Mouse (Mus musculus): ENCODE results near the gene Zfp94. TPM values are rescaled to one million over a fixed set of nuclear protein-coding genes. Genes with fewer than 3 reads are reported as not detected.

Zfp94 gene
- polyA plus RNA-seq (2017; shearing (Covaris generic)) = 1.7 TPM

DNA sequence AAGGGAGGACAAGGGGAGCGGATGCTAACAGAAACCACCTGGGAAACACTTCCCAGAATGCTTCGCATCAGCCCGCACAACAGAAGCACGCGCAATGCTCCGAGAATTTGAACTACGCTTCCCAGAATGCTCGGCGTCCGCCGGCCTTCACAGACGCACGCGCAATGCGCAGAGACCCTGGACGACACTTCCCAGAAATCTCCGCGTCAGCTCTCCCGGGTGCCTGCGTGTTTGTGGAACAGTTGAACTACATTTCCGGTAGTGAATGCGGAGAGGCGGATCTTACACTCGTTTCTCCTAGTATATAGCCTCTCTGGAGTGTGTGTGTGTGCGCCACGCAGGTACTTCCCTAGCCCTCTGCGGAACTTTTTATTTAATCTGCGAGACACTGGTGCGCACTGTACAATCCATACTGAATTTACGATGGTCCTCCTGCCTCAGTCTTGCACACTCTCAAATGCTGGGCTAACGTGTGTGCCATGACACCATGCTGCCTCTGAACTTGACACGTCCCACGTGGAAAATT is at the start of gene Zfp94:
Gene Zfp94, minus strand, starts transcription at position 100 of the 526 bp plus-strand sequence.

GRCm38 (mm10) chr7:24348896-24349295 is 32.4 kb upstream of the Zfp94 start, which contains the start of gene Lypd5:
TSS of gene Lypd5 (plus strand) at chr7:24349196.

GRCm38 (mm10) chr7:24333304-24333986 is 17.0 kb upstream of the Zfp94 start, which contains the start of gene Tescl:
TSS of gene Tescl (minus strand) at chr7:24333936.

DNA sequence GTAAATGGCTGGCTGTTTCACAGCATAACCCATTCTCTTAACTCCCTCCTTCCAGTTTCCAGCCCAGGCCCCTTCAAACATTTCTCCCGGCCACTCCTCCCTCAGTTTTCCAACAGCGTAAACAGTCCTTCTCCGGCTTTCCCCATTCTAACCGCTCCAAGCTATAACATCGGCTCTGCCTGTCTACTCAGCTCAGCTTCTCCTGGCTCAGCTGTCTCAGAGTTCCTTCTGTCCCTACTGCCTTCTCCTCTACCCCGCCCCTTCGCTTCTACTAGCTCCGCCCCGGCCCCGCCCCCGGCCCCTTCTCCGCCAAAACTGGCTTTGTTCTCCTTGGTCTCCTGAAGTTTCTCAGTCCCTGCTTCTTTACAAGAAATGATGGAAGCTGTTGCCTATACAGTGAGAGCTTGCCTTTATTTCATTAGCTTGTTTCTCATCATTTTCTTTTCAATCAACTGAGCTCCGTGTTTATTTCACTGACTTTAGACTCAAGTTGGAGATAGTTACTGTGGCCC is 15.6 kb downstream of the Zfp94 start, which contains the start of gene Zfp61:
Gene Zfp61, minus strand, starts transcription at position 462 of the 512 bp plus-strand sequence.

DNA sequence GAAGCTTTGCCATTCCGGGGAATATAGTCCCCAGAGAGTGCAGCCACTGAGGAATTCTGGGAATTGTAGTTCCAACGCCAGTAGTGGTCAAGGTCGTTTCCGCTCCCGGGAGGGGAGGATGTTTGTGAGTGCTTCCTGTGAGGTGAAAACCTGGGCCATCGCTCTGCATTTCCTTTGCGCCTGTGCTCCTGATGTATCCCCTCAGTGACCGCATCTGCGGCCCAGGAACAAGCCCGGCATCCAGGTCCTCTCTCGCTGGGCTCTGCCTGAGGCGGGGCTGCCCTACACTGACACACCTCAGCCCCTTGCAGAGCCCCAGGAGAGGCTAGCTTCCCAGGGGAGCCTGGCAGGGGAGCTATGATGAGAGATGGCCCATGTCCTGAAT is 46.2 kb downstream of the Zfp94 start, which contains the start of gene Zfp93:
Gene Zfp93, plus strand, starts transcription at position 133 of the 385 bp plus-strand sequence.

DNA sequence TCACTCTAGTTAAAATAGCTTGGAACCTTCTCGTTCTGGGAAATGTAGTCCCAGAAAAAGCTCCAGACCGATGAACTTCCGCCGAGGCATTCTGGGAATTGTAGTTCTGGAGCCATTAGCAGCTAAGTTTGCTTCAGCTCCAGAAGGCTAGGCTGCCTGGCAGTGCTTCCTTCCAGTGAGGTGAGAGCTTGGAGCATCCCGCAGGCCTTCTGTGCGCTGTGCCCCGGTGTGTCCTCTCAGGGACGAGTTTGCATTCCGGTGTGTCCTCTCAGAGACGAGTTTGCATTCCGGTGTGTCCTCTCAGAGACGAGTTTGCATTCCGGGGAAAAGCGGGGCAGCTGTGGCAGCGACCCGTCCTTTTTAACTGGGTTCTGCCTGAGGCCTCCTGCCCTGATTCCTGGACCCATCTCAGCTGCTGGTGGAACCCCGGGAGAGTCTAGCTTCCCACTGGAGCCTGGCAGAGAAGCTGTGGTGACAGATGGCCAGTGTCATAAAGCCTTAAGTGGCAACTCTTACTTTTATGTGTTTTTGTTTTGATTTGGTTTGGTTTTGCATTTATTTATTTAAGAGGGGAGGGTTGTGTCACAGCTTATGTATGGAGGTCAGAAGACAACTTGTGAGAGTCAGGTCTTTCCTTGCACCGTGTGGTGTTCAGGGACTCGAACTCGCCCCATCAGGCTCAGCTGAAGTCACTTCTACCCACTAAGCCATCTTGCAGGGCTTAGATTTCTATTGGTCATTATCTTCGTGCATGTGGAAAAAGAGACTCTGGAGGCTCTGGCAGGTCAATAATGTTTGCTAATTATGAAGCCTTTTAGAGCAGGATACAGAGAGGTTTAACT is 61.6 kb downstream of the Zfp94 start, which contains the start of gene Zfp108:
Gene Zfp108, plus strand, starts transcription at position 162 of the 842 bp plus-strand sequence.

Other genes starting within 250 kb of the Zfp94 start
- gene Zfp180, start 234.7 kb downstream of the Zfp94 start, polyA plus RNA-seq (2017; shearing (Covaris generic)) = 27.9 TPM
- gene Zfp112, start 204.4 kb downstream of the Zfp94 start, polyA plus RNA-seq (2017; shearing (Covaris generic)) = 1.1 TPM
- 6.6 TPM for gene Zfp235, start 182.5 kb downstream of the Zfp94 start, polyA plus RNA-seq (2017; shearing (Covaris generic))
- not detected for gene Zfp114, start 141.6 kb downstream of the Zfp94 start, polyA plus RNA-seq (2017; shearing (Covaris generic))
- 0.37 TPM for gene Zfp111, start 105.2 kb downstream of the Zfp94 start, polyA plus RNA-seq (2017; shearing (Covaris generic))
- 1.7 TPM for gene Zfp109, start 79.1 kb downstream of the Zfp94 start, polyA plus RNA-seq (2017; shearing (Covaris generic))
- not detected for gene Zfp108, start 61.9 kb downstream of the Zfp94 start, polyA plus RNA-seq (2017; shearing (Covaris generic))
- 2.9 TPM for gene Zfp93, start 46.2 kb downstream of the Zfp94 start, polyA plus RNA-seq (2017; shearing (Covaris generic))
- gene Zfp61, start 15.4 kb downstream of the Zfp94 start, polyA plus RNA-seq (2017; shearing (Covaris generic)) = 12.8 TPM
- gene Tescl, start 17.3 kb upstream of the Zfp94 start, polyA plus RNA-seq (2017; shearing (Covaris generic)) = not detected
- not detected for gene Lypd5, start 32.5 kb upstream of the Zfp94 start, polyA plus RNA-seq (2017; shearing (Covaris generic))
- gene Kcnn4, start 53.6 kb upstream of the Zfp94 start, polyA plus RNA-seq (2017; shearing (Covaris generic)) = 179 TPM
- 54.1 TPM for gene Smg9, start 83.0 kb upstream of the Zfp94 start, polyA plus RNA-seq (2017; shearing (Covaris generic))
- gene Irgc1, start 135.6 kb upstream of the Zfp94 start, polyA plus RNA-seq (2017; shearing (Covaris generic)) = 0.70 TPM
- gene Plaur, start 145.8 kb upstream of the Zfp94 start, polyA plus RNA-seq (2017; shearing (Covaris generic)) = 14.3 TPM
- 0.40 TPM for gene Cadm4, start 165.4 kb upstream of the Zfp94 start, polyA plus RNA-seq (2017; shearing (Covaris generic))
- gene Zfp428, start 190.3 kb upstream of the Zfp94 start, polyA plus RNA-seq (2017; shearing (Covaris generic)) = 1.0 TPM
- gene AC161166.1, start 195.8 kb upstream of the Zfp94 start, polyA plus RNA-seq (2017; shearing (Covaris generic)) = not detected
- gene Irgq, start 214.0 kb upstream of the Zfp94 start, polyA plus RNA-seq (2017; shearing (Covaris generic)) = 3.6 TPM
- gene Pinlyp, start 229.5 kb upstream of the Zfp94 start, polyA plus RNA-seq (2017; shearing (Covaris generic)) = not detected
- 49.9 TPM for gene Xrcc1, start 229.6 kb upstream of the Zfp94 start, polyA plus RNA-seq (2017; shearing (Covaris generic))